Mouse (Mus musculus): ENCODE results near the gene Ubxn6. TPM values are rescaled to one million over a fixed set of nuclear protein-coding genes. Genes with fewer than 3 reads are reported as not detected.

The Ubxn6 gene
- polyA plus RNA-seq, 1 experiment from 2014 or later: 34.3 TPM

DNA sequence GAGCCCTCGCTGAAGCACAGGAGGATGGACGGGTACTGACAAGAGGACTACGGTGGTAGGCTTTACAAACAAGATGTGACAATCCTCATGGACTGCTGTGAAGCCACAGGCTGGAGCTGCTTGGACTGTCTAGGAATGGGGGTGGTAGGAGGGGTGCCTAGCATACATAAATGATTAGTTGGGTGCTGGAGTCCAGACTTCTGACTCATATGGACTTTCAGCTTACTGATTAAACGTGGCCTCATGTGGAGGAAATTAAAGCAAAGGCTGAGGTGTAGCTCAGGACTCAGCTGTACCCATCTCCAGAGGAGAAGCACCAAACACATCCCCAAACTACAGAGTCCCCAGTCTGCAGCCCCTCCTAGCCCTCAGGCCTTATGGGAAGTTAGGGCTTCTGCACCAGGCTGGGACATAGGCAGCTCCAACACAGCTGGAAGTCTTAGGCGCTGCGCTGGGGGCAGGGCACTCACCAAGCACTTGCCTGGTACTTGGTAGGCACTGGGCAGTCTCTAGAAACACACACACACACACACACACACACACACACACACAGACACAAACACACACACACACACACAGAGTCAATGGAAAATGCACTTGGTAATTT, 42.6 kb downstream of the Ubxn6 start:
- H3K9me3 ChIP-seq (ENCODE audit: control insufficient read depth, low read length): no peaks in the 10 kb centered on the region
- peak; percentile 60 for ATAC-seq
- H3K4me3 ChIP-seq (ENCODE audit: low read length): no peak overlapping the region
- H3K4me1 ChIP-seq (ENCODE audit: control insufficient read depth, insufficient read depth, low read length): peaks cover 35% of the 10 kb centered on the region
- H3K4me2 ChIP-seq (ENCODE audit: low read depth, low read length): peak overlapping the region; percentile 23; the same call in 1 of the 2 replicates
- peaks cover 4% of the 10 kb centered on the region; the same call in 1 of the 2 replicates for H3K36me3 ChIP-seq (ENCODE audit: control insufficient read depth, insufficient read depth, low read length)
- H3K27me3 ChIP-seq (replicated peaks; ENCODE audit: control insufficient read depth, insufficient read depth, low read length): no peaks in the 10 kb centered on the region
- H3K9ac ChIP-seq (ENCODE audit: low read depth, low read length): 0 out of 2 replicates have a peak overlapping the region, but pooled peaks have one; percentile 34
- H3K27ac ChIP-seq (ENCODE audit: low read length): peak overlapping the region; percentile 81
- WGBS: 65% methylated on average over 6 of the region's 6 CpGs

DNA sequence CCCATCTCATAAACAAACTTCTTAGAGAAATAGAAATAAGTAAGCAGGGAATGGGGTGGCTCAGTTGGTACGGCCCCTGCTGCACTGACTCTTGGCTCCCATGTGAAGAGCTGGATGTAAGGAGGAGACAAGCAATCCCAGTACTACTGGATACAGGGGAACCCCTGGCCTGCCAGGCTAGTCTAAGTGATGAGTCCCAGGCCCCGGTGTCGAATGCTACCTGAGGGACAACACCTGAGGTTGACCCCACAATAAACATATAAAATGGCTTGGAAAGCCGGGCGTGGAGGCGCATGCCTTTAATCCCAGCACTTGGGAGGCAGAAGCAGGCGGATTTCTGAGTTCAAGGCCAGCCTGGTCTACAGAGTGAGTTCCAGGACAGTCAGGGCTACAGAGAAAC, 43.4 kb downstream of the Ubxn6 start:
- Histone ChIP-seq H3K27me3 (replicated peaks; ENCODE audit: control insufficient read depth, insufficient read depth, low read length) (no peaks in the 10 kb centered on the region), H3K4me3 (ENCODE audit: low read length) (no peak overlapping the region), H3K27ac (ENCODE audit: low read length) (no peak overlapping the region), H3K4me2 (ENCODE audit: low read depth, low read length) (no peak overlapping the region), H3K4me1 (ENCODE audit: control insufficient read depth, insufficient read depth, low read length) (peaks cover 35% of the 10 kb centered on the region), H3K9me3 (ENCODE audit: control insufficient read depth, low read length) (no peaks in the 10 kb centered on the region), H3K36me3 (ENCODE audit: control insufficient read depth, insufficient read depth, low read length) (peaks cover 4% of the 10 kb centered on the region; the same call in 1 of the 2 replicates), H3K9ac (ENCODE audit: low read depth, low read length) (no peak overlapping the region)
- ATAC-seq: no peak
- 86% methylated on average over 7 of the region's 7 CpGs for WGBS

DNA sequence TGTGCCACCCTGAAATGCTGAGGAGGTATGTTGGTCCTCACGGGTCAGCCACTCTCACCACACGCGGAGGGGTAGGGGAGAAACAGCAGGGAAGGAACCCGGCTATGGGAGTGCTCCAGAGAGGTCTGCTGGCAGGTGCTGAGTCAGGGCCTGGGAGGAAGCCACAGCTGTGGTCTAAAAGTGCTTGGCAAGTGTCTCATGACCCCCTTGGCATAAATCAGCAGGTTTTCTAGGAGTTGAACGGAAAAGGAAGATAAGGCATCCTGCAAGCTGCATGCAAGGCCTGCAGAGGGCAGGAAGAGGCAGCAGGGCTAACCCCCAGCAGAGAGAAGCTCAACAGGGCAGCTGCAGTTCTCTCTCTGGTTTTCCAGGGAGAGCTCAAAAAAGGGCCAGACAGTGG, 43.9 kb downstream of the Ubxn6 start:
- 60% methylated on average over 5 of the region's 5 CpGs for WGBS
- H3K9me3 ChIP-seq (ENCODE audit: control insufficient read depth, low read length): no peaks in the 10 kb centered on the region
- no peak for ATAC-seq
- no peak overlapping the region for H3K4me2 ChIP-seq (ENCODE audit: low read depth, low read length)
- H3K27ac ChIP-seq (ENCODE audit: low read length): no peak overlapping the region
- H3K27me3 ChIP-seq (replicated peaks; ENCODE audit: control insufficient read depth, insufficient read depth, low read length): no peaks in the 10 kb centered on the region
- H3K36me3 ChIP-seq (ENCODE audit: control insufficient read depth, insufficient read depth, low read length): peaks cover 4% of the 10 kb centered on the region; the same call in 1 of the 2 replicates
- no peak overlapping the region for H3K9ac ChIP-seq (ENCODE audit: low read depth, low read length)
- no peak overlapping the region for H3K4me3 ChIP-seq (ENCODE audit: low read length)
- peaks cover 35% of the 10 kb centered on the region for H3K4me1 ChIP-seq (ENCODE audit: control insufficient read depth, insufficient read depth, low read length)

DNA sequence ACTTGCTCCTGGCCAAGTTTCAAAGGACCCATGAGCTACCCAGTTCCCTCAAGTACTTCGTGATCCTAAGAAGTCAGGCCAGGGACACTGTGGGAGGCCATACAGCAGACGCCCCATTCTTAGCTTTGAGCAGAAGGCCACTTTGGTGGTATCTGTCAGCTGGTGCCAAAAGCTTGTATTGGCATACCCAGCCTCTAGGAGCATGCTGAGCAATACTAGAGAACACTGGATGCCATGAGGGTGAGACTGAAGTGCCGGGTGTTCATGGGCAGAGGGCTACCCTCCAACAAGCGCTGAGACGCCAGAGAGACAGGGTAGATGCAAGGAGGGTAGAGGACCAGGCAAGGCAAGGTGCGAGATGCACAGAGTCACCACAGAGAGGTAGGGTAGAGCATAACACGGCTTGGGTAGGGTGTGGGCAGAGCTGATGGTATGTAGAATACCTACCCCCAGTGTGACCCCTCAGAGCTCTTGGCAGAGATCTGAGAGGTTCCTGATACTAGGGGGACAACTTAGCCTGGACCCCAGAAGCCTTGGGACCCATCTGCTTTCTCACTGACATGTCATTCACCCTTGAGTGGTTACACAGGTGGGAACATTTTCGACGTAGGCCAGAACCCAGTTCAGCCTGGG, 44.5 kb downstream of the Ubxn6 start:
- no peak overlapping the region for H3K9ac ChIP-seq (ENCODE audit: low read depth, low read length)
- H3K4me1 ChIP-seq (ENCODE audit: control insufficient read depth, insufficient read depth, low read length): peaks cover 34% of the 10 kb centered on the region
- H3K36me3 ChIP-seq (ENCODE audit: control insufficient read depth, insufficient read depth, low read length): peaks cover 4% of the 10 kb centered on the region; the same call in 1 of the 2 replicates
- no peaks in the 10 kb centered on the region for H3K9me3 ChIP-seq (ENCODE audit: control insufficient read depth, low read length)
- 89% methylated on average over 9 of the region's 9 CpGs for WGBS
- H3K4me2 ChIP-seq (ENCODE audit: low read depth, low read length): no peak overlapping the region
- H3K27ac ChIP-seq (ENCODE audit: low read length): no peak overlapping the region
- H3K27me3 ChIP-seq (replicated peaks; ENCODE audit: control insufficient read depth, insufficient read depth, low read length): no peaks in the 10 kb centered on the region
- no peak overlapping the region for H3K4me3 ChIP-seq (ENCODE audit: low read length)
- no peak for ATAC-seq

DNA sequence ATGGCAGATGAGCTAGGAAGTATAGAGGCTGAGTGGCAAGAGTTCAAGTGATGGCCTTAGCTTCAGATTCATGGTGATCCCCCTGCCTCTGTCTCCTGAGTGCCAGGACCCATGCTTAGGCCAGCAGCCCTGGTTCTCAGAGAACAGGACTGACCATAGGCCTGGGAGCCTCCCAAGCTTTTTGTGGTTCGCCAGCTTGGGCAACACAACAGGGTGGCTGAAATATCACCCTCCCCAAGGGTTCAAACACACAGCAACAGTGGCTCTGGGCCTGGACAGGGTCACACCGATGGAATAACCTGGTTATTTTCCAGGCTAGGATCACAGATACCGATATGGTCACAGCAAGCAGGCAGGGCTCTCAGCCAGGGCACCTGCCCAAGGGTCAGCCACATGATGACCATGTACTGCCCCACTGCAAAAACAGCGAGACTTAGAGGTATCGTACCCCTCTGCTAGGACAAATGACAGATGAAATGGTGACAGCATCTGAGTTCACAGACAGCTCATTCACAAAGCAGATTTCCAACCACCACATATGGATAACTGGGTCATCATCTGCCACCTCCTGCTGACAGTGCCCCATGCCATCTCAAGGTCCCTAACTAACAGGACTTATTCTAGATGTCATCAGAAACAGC, 46.9 kb downstream of the Ubxn6 start:
- 85% methylated on average over 5 of the region's 5 CpGs for WGBS
- H3K4me3 ChIP-seq (ENCODE audit: low read length): no peak overlapping the region
- no peaks in the 10 kb centered on the region for H3K27me3 ChIP-seq (replicated peaks; ENCODE audit: control insufficient read depth, insufficient read depth, low read length)
- no peaks in the 10 kb centered on the region for H3K9me3 ChIP-seq (ENCODE audit: control insufficient read depth, low read length)
- H3K36me3 ChIP-seq (ENCODE audit: control insufficient read depth, insufficient read depth, low read length): no peaks in the 10 kb centered on the region
- no peak overlapping the region for H3K4me2 ChIP-seq (ENCODE audit: low read depth, low read length)
- ATAC-seq: no peak
- H3K9ac ChIP-seq (ENCODE audit: low read depth, low read length): no peak overlapping the region
- H3K27ac ChIP-seq (ENCODE audit: low read length): no peak overlapping the region
- H3K4me1 ChIP-seq (ENCODE audit: control insufficient read depth, insufficient read depth, low read length): peaks cover 23% of the 10 kb centered on the region

DNA sequence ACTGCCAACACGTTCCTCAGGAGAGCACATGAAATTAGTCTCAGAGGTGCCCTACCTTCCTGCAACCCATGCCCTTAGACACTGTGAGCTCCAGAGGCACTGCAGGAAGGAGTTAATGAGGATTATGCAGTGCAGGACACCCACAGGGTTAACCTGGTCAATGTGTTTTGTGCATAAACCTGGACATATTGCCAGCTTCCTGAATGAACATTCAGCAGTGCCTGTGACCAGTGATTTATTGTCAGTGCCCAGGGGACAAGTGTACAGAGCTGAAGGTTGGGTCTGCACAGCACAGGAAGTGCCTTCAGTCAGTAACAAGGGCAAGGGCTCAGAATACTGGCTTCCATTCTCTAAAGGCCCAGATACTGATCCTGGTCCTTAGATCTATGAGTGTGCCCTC, 47.9 kb downstream of the Ubxn6 start:
- H3K4me3 ChIP-seq (ENCODE audit: low read length): no peak overlapping the region
- no peak overlapping the region for H3K27ac ChIP-seq (ENCODE audit: low read length)
- H3K9me3 ChIP-seq (ENCODE audit: control insufficient read depth, low read length): no peaks in the 10 kb centered on the region
- H3K9ac ChIP-seq (ENCODE audit: low read depth, low read length): no peak overlapping the region
- H3K36me3 ChIP-seq (ENCODE audit: control insufficient read depth, insufficient read depth, low read length): no peaks in the 10 kb centered on the region
- 76% methylated on average over 1 of the region's 1 CpGs for WGBS
- ATAC-seq: no peak
- H3K4me2 ChIP-seq (ENCODE audit: low read depth, low read length): no peak overlapping the region
- no peaks in the 10 kb centered on the region for H3K27me3 ChIP-seq (replicated peaks; ENCODE audit: control insufficient read depth, insufficient read depth, low read length)
- peaks cover 19% of the 10 kb centered on the region; the same call in 1 of the 2 replicates for H3K4me1 ChIP-seq (ENCODE audit: control insufficient read depth, insufficient read depth, low read length)

DNA sequence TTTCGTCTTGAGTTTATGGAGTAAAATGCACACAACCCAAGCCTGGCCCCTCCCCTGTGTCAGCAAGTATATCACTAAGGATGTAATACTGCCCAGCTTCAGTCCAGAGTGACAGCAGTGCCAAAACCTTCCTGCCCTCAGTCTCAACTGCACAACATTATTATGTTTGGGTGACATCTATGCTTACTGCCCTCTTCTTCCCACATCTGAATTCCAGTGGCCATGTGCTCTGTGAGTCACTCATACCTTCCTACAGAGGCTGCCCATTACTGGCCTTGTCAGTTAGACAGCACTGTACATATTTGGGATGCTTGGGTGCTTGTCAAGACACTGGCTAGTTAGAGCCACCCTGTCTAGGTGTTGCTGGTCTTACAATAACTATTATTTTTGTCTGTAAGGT, 48.5 kb downstream of the Ubxn6 start:
- no peak for ATAC-seq
- 78% methylated on average over 1 of the region's 1 CpGs for WGBS
- H3K4me1 ChIP-seq (ENCODE audit: control insufficient read depth, insufficient read depth, low read length): peaks cover 19% of the 10 kb centered on the region; the same call in 1 of the 2 replicates
- H3K27me3 ChIP-seq (replicated peaks; ENCODE audit: control insufficient read depth, insufficient read depth, low read length): no peaks in the 10 kb centered on the region
- no peak overlapping the region for H3K9ac ChIP-seq (ENCODE audit: low read depth, low read length)
- H3K9me3 ChIP-seq (ENCODE audit: control insufficient read depth, low read length): no peaks in the 10 kb centered on the region
- H3K36me3 ChIP-seq (ENCODE audit: control insufficient read depth, insufficient read depth, low read length): no peaks in the 10 kb centered on the region
- H3K4me3 ChIP-seq (ENCODE audit: low read length): no peak overlapping the region
- H3K4me2 ChIP-seq (ENCODE audit: low read depth, low read length): no peak overlapping the region
- no peak overlapping the region for H3K27ac ChIP-seq (ENCODE audit: low read length)

DNA sequence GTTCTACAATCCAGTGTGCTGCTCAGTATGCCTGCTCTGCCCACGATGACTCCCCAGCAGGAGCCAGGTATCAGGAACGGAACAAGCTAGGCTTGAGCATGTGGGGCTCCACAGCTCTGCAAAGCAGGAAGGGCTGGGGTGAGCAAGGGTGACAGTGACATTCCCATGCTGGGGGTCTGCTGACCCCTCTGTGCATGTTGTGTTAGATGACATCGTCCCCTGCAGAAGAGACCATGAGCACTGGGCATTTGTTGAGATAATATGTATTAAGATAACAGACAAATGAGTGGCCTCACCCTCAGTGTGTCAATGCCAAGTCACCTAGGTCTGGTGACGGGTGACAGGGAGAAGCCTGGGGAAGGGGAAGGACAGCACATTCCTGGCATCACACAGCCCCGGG, 49.9 kb downstream of the Ubxn6 start:
- 74% methylated on average over 5 of the region's 5 CpGs for WGBS
- no peak for ATAC-seq
- no peak overlapping the region for H3K4me2 ChIP-seq (ENCODE audit: low read depth, low read length)

DNA sequence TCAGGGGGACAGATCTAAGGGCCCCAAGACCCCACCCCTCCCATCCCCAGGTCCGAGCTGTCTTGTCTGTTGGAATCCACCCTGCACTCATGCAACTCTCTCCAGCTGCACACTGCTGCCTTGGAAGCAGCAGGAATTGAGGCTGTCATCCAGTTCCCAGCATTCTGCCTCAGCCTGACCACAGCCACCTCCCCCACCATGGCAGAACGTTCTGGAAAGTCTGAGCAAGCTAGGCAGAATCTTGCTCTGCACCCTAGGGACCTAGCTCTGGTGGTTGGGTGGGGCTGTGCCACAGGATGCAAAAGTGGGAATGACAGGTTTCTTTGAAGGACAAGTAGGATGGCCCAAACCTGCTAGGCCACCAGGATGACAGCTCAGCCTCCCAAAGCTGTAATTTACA, 50.4 kb downstream of the Ubxn6 start:
- Histone ChIP-seq H3K4me2 (ENCODE audit: low read depth, low read length) (no peak overlapping the region), H3K27ac (ENCODE audit: low read length) (no peak overlapping the region), H3K27me3 (replicated peaks; ENCODE audit: control insufficient read depth, insufficient read depth, low read length) (no peaks in the 10 kb centered on the region), H3K4me3 (ENCODE audit: low read length) (no peak overlapping the region), H3K9me3 (ENCODE audit: control insufficient read depth, low read length) (no peaks in the 10 kb centered on the region), H3K9ac (ENCODE audit: low read depth, low read length) (no peak overlapping the region), H3K36me3 (ENCODE audit: control insufficient read depth, insufficient read depth, low read length) (0 out of 2 replicates have a peak, but pooled peaks cover 4% of the 10 kb centered on the region), H3K4me1 (ENCODE audit: control insufficient read depth, insufficient read depth, low read length) (peaks cover 19% of the 10 kb centered on the region; the same call in 1 of the 2 replicates)
- WGBS: 68% methylated on average over 2 of the region's 2 CpGs
- no peak for ATAC-seq

More for the DNA sequence above, 49.9 kb downstream of the Ubxn6 start:
- no peak overlapping the region for H3K27ac ChIP-seq (ENCODE audit: low read length)
- 0 out of 2 replicates have a peak, but pooled peaks cover 4% of the 10 kb centered on the region for H3K36me3 ChIP-seq (ENCODE audit: control insufficient read depth, insufficient read depth, low read length)
- H3K9ac ChIP-seq (ENCODE audit: low read depth, low read length): no peak overlapping the region
- H3K4me3 ChIP-seq (ENCODE audit: low read length): no peak overlapping the region
- H3K9me3 ChIP-seq (ENCODE audit: control insufficient read depth, low read length): no peaks in the 10 kb centered on the region
- H3K4me1 ChIP-seq (ENCODE audit: control insufficient read depth, insufficient read depth, low read length): peaks cover 19% of the 10 kb centered on the region; the same call in 1 of the 2 replicates
- H3K27me3 ChIP-seq (replicated peaks; ENCODE audit: control insufficient read depth, insufficient read depth, low read length): no peaks in the 10 kb centered on the region

All from intestine, embryonic 16.5 days (tissue).